Mouse (Mus musculus): ENCODE data around the gene Cdx4. TPM values are rescaled to one million over a fixed set of nuclear protein-coding genes. Genes with fewer than 3 reads are reported as not detected.

Gene Cdx4
- polyA plus RNA-seq, 1 experiment from 2014 or later = not detected

Other genes starting within 250 kb of the Cdx4 start
- gene Nap1l2, start 134.8 kb upstream of the Cdx4 start, polyA plus RNA-seq (2016; fragmentation: Nextera tagmentation; extraction: Ambion mirVana) = 40.1 and 42.2 TPM in 2 replicates
- 7.8 and 8.8 TPM in 2 replicates for gene Chic1, start 35.1 kb downstream of the Cdx4 start, polyA plus RNA-seq (2016; fragmentation: Nextera tagmentation; extraction: Ambion mirVana)
- 0.60 TPM in 1 of 2 replicates, not detected in the other for gene Tsx, start 93.1 kb downstream of the Cdx4 start, polyA plus RNA-seq (2016; fragmentation: Nextera tagmentation; extraction: Ambion mirVana)
- gene Gm26992, start 100.6 kb downstream of the Cdx4 start, polyA plus RNA-seq (2016; fragmentation: Nextera tagmentation; extraction: Ambion mirVana) = not detected in 2 replicates

Measured in hindbrain, embryonic 12.5 days (tissue).